Mouse (Mus musculus) neural tube, embryonic 12.5 days (tissue): ENCODE results near the gene Mefv. TPM values are rescaled to one million over a fixed set of nuclear protein-coding genes. Genes with fewer than 3 reads are reported as not detected.
"Not testable (repeated sequence)": the region's sequence is repeated elsewhere in the genome, so short reads cannot be mapped to it uniquely, and the experiment has no call there.

Experiments
- ATAC-seq: fragments of 200-750 bp; cut with Nextera tagmentation; 2 replicates; pipeline ENCODE4 v1.8.0; 2017; ENCODE audit warnings: low read depth, mild to moderate bottlenecking, moderate TSS enrichment, moderate library complexity; ENCODE audit not compliant: low FRiP score
- H3K27ac ChIP-seq: fragments of 300-500 bp; sonication (generic); 2 replicates; pipeline ENCODE4 v1.5.1; 2016
- H3K27me3 ChIP-seq: fragments of 300-500 bp; sonication (generic); replicated peaks from 2 replicates; pipeline ENCODE4 v1.6.1; 2016; ENCODE audit warnings: mild to moderate bottlenecking
- H3K36me3 ChIP-seq: fragments of 300-500 bp; sonication (generic); 2 replicates; pipeline ENCODE4 v1.6.1; 2016; ENCODE audit warnings: mild to moderate bottlenecking
- H3K4me1 ChIP-seq: fragments of 300-500 bp; sonication (generic); 2 replicates; pipeline ENCODE4 v1.6.1; 2016
- H3K4me2 ChIP-seq: fragments of 300-500 bp; sonication (generic); replicated peaks from 2 replicates; pipeline ENCODE4 v1.6.1; 2016; ENCODE audit warnings: mild to moderate bottlenecking
- H3K4me3 ChIP-seq: fragments of 300-500 bp; sonication (generic); 2 replicates; pipeline ENCODE4 v1.5.1; 2016
- H3K9ac ChIP-seq: fragments of 300-500 bp; sonication (generic); 2 replicates; pipeline ENCODE4 v1.6.1; 2016; ENCODE audit warnings: mild to moderate bottlenecking
- H3K9me3 ChIP-seq: fragments of 300-500 bp; sonication (generic); 2 replicates; pipeline ENCODE4 v1.6.1; 2016; ENCODE audit warnings: mild to moderate bottlenecking
- WGBS: fragments of 180-500 bp; shearing (Covaris S2); methylation state at CpG from one replicate; pipeline ENCODE4 v1.1.7; 2016; 5-methylcytosine and 5-hydroxymethylcytosine counted together
- polyA plus RNA-seq: library from polyadenylated mRNA; unstranded; fragments of >200 nt; fragmentation: Nextera tagmentation; extraction: Ambion mirVana; gene quantifications from 2 replicates; pipeline ENCODE4 v1.2.1, GENCODE M21; 2016

Gene Mefv
- polyA plus RNA-seq, 1 experiment from 2014 or later: not detected

DNA sequence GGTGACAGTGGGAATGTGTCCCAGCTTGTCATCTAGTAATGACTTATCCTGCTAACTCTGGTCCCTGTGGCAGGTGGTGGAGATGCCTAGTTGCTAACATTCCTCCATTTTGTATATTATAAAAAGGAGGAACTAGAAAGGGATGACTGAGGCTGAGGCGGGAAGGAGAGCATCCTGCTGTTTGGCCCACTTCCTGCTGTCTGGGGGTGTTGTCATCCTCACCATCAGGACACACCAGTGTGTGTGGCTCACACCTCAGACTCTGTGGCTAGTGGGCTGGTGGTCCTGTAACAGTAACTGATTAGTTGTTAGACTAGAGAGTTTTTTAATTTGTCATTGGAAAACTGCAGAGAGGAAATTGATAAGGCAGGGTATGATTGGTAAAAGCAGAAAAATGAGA lies 17.0 kb downstream of the Mefv start:
- Histone ChIP-seq H3K9me3 (no peaks in the 10 kb centered on the region), H3K27ac (no peak overlapping the region), H3K36me3 (no peaks in the 10 kb centered on the region), H3K4me1 (no peaks in the 10 kb centered on the region), H3K9ac (no peak overlapping the region), H3K27me3 (no peaks in the 10 kb centered on the region), H3K4me3 (no peak overlapping the region), H3K4me2 (no peak overlapping the region)
- no peak for ATAC-seq
- WGBS: 83% methylated on average over 1 of the region's 1 CpGs

DNA sequence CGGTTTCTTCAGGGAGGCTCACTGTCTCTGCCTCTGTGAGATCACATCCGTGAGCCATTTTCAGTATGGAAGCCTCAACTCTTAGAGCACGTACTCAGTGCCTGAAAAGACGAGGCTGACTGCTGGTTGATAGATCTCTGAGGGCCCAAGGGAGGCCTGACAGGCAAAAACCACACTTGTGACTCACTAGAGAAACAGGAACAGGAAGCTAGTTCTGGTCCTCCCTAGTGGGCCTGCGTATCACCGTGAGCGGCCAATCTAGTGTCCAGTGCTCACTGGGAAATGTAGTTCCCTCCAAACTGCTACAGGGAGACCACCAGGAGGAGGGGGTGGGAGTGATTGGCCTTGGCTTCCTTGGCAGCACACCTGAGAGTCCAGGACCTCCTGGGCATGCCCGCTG lies 18.6 kb downstream of the Mefv start:
- 84% methylated on average over 8 of the region's 8 CpGs for WGBS
- Histone ChIP-seq H3K36me3 (no peaks in the 10 kb centered on the region), H3K9ac (no peak overlapping the region), H3K4me3 (no peak overlapping the region), H3K27ac (no peak overlapping the region), H3K4me1 (no peaks in the 10 kb centered on the region), H3K4me2 (no peak overlapping the region), H3K9me3 (peaks cover 3% of the 10 kb centered on the region; the same call in 1 of the 2 replicates), H3K27me3 (no peaks in the 10 kb centered on the region)
- no peak for ATAC-seq

DNA sequence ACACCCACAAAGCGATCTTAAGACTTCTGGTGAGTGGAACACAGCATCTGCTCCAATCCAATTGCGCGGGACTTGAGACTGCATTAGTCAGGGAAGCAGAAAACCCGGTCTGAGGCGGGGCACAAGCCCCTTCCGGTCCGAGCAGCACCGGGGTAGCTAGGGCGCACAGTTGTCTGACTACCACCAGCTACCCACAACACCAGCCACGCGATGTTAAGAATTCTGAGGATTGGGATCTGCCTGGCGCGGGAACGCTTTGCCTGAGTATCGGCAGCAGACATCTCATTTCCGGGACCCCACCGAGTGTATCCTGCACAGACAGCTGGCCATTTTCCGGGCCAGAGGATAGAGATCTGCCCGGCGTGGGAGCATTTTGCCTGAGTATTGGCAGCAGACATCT lies 28.3 kb downstream of the Mefv start:
- not testable (repeated sequence) for H3K27me3 ChIP-seq, H3K4me1 ChIP-seq, H3K4me3 ChIP-seq, ATAC-seq, H3K27ac ChIP-seq, H3K9ac ChIP-seq, H3K4me2 ChIP-seq, H3K36me3 ChIP-seq
- WGBS: 59% methylated on average over 20 of the region's 20 CpGs
- 0 out of 2 replicates have a peak, but pooled peaks cover 16% of the 10 kb centered on the region for H3K9me3 ChIP-seq

Other genes starting within 250 kb of the Mefv start
- gene Olfr161, start 127.1 kb downstream of the Mefv start, polyA plus RNA-seq: not detected in 2 replicates
- gene Zfp263, start 26.0 kb upstream of the Mefv start, polyA plus RNA-seq: 51.9 and 54.7 TPM in 2 replicates
- not detected in 2 replicates for gene Olfr15, start 112.8 kb upstream of the Mefv start, polyA plus RNA-seq
- 1.6 and 2.0 TPM in 2 replicates for gene Zfp174, start 129.2 kb upstream of the Mefv start, polyA plus RNA-seq
- 61.3 and 68.9 TPM in 2 replicates for gene Naa60, start 154.3 kb upstream of the Mefv start, polyA plus RNA-seq
- gene Zfp597, start 166.5 kb upstream of the Mefv start, polyA plus RNA-seq: 9.5 and 10.1 TPM in 2 replicates
- gene Gm20695, start 166.6 kb upstream of the Mefv start, polyA plus RNA-seq: 3.7 and 4.4 TPM in 2 replicates
- 6.3 and 7.9 TPM in 2 replicates for gene 1700037C18Rik, start 190.6 kb upstream of the Mefv start, polyA plus RNA-seq
- gene Cluap1, start 190.7 kb upstream of the Mefv start, polyA plus RNA-seq: 23.8 TPM in 2 replicates